Mouse (Mus musculus): ENCODE results near the gene Bicc1.

Bicc1 gene

GRCm38 (mm10) chr10:71176341-71176740 lies 16.8 kb upstream of the Bicc1 start:
- no peak for TF ChIP-seq GATA4 (IDR thresholded peaks at IDR 0.05; ENCODE audit: insufficient replicate concordance, low read length)

GRCm38 (mm10) chr10:71175280-71175679 lies 15.8 kb upstream of the Bicc1 start:
- TF ChIP-seq GATA4 (IDR thresholded peaks at IDR 0.05; ENCODE audit: insufficient replicate concordance, low read length): no peak

DNA sequence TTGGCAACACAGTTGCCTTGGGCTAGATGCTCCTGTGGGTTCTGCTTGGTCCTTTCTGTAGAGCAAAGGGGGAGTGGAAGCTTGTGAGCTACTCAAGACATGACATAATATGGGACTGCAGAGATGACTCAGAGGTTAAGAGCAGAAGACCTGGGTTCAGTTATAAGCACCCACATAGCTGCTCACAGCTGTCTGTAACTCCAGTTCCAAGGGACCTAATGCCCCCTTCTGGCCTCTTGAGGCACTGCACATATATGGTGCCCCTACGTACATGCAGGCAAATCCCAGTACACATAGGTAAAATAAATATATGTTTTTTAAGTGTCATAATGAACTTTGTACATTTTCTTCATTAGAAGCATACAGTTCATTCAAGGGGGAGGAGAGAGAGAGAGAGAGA lies 11.9 kb upstream of the Bicc1 start:
- no peak for TF ChIP-seq GATA4 (IDR thresholded peaks at IDR 0.05; ENCODE audit: insufficient replicate concordance, low read length)

DNA sequence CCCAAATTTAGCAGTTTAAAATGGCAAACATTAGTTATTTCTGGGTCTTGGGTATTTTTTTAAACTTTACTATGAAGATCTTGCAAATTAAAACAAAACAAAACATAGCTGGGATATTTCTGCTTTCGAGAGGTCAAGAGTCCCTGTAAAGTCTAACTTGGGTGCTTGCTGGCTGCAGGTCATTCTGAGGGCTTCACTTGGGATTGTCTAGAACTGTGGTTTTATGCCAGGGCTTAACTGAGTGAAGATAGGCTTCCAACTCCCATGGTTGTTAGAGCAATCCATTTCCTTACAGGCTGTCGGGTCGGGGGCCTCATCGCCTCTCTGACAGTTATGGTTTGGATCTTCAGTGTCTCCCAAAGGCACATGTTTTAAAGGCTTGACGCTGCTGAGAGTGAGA lies 11.3 kb upstream of the Bicc1 start:
- no peak for TF ChIP-seq GATA4 (IDR thresholded peaks at IDR 0.05; ENCODE audit: insufficient replicate concordance, low read length)

- TF ChIP-seq GATA4 (IDR thresholded peaks at IDR 0.05; ENCODE audit: insufficient replicate concordance, low read length): no peak
These were observed 10.3 kb upstream of the Bicc1 start for GRCm38 (mm10) chr10:71169811-71170210.

DNA sequence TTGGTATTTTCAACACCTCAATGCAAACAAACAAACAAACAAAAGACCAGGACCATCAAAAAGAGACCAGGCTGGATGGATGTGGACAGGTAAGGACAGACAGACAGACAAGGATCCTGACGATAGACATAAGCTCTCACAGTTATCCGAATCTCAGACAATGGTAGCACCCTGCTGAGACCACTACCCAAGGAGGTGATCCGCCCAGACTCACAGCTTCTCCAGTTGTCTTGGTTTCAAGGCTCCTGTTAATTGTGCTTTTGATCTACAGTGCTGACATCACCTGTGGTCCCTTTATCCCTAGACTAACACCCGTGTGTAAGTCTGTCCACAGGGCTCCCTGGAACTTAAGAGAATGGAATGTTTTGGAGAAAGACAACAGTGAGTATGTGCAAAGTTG lies 9.7 kb upstream of the Bicc1 start:
- TF ChIP-seq GATA4 (IDR thresholded peaks at IDR 0.05; ENCODE audit: insufficient replicate concordance, low read length): no peak

DNA sequence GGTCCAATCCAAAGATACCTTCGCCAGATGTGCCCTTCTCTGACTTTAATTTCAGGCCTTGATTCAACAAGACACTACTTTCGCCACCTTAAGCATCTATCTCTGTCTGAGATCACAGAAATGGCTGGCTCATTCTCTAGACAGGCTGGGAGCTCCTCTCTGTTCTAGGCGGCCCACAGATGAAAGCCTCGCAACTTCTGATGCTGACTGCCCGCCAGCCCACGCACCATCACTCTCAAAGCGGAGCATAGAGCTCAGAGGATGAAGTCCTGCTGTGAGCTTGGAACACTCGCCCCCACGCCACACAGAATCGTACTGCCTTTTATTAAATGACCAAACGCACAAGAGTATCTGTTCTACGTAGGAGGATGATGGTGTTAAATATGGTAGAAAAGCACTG lies 949 bp upstream of the Bicc1 start:
- no peak for TF ChIP-seq GATA4 (IDR thresholded peaks at IDR 0.05; ENCODE audit: insufficient replicate concordance, low read length)

DNA sequence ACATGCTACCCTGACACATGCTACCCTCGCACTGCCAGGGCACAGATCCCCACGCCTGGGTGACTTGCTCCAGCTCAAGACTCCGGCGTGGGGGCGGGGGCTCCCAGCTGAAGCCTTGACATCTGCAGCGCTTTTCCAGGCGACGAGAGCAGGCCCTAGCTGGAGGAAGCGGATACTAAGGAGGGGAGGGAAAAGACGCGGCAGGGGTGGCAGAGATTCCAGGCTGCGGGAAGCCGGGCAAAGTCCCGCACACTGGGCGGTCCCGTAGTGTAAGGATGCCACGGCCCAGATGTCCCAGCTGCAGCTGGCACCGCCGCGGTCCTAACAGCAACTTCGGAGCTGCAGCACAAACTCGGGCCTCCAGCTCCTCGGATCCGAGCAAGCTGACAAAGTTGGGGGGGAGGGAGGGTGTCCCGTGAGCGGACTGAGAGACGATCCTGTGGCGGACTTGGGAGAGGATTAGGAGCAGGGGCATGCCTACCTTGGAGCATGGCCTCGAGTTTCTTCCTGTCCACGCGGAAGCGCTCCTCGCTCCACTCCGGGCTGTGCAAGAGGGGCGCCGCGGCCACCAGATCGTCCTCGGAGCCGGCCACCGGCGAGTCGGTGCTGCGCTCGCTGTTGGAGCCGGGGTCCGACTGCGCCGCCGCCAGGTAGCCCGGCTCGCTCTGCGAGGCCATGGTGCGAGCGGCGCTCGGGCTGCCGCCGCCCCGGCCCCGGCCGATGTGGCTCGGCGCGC lies 392 bp downstream of the Bicc1 start:
- TF ChIP-seq GATA4 (IDR thresholded peaks at IDR 0.05; ENCODE audit: insufficient replicate concordance, low read length): no peak

- no peak for TF ChIP-seq GATA4 (IDR thresholded peaks at IDR 0.05; ENCODE audit: insufficient replicate concordance, low read length)
These were observed 2.9 kb downstream of the Bicc1 start for GRCm38 (mm10) chr10:71156569-71156968.

DNA sequence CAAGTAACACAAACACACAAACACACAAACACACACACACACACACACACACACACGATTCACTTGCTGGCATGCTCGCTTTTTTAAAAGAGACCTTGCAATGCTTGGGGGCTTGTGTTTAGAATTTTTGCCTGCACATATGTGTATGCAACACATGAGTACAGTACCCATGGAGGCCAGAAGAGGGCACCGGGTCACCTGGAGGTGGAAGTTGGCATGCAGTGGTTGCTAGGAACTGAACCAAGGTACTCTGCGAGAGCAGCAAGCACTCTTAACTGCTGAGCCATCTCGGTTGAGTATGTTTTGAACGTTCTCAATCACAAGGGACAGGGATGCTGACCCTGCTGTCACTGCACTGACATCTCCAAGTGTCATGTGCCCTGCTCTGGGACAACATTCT lies 5.9 kb downstream of the Bicc1 start:
- no peak for TF ChIP-seq GATA4 (IDR thresholded peaks at IDR 0.05; ENCODE audit: insufficient replicate concordance, low read length)

- TF ChIP-seq GATA4 (IDR thresholded peaks at IDR 0.05; ENCODE audit: insufficient replicate concordance, low read length): no peak
These were observed 6.4 kb downstream of the Bicc1 start for GRCm38 (mm10) chr10:71153138-71153537.

DNA sequence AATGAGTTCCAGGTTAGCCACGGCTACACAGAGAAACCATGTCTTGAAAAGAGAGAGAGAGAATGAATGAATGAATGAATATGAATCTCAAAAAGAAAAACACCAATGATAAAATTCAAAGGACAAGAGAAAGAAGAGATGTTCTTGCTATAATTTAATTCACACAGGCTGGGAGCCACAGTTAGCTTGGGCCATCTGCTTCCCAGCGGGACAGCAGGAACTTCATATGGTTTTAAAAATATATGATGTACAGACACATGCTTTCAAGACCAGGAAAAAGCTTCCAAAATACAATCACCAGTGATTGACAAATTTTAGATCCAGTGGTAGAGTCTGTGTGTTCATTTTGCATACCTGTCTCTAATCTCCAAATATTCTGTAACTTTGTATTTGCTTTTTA lies 9.0 kb downstream of the Bicc1 start:
- no peak for TF ChIP-seq GATA4 (IDR thresholded peaks at IDR 0.05; ENCODE audit: insufficient replicate concordance, low read length)

DNA sequence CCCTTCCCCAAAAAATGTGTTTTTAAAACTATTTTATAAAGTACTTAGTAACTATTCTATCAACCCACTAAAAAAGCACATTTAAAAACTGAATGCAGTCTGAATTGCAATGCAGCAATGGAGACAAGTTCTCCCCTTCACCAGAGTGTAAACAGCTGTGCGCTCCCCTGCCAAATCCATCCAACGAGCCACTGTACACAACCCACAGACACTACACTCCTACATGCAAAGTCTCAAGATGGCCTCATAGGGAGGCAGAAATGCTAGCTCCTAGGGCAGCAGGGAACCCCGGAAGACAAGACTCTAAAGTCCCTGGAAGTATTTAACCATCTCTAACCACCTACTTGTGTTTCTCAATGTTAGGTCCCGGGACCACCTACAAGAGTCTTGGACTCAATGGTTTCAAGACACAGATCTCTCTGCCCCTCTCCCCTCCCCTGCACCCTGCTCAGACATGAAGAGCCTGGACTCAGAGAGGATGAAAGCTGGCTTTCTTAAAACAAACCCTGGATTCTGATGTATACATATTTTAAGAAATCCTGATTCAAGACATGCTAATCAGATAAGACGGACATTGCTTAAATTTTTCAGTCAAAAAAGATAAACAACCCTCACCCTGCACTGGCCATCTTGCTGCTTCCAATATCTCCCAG lies 10.4 kb downstream of the Bicc1 start:
- no peak for TF ChIP-seq GATA4 (IDR thresholded peaks at IDR 0.05; ENCODE audit: insufficient replicate concordance, low read length)

- no peak for TF ChIP-seq GATA4 (IDR thresholded peaks at IDR 0.05; ENCODE audit: insufficient replicate concordance, low read length)
These were observed 11.3 kb downstream of the Bicc1 start for GRCm38 (mm10) chr10:71148226-71148625.

DNA sequence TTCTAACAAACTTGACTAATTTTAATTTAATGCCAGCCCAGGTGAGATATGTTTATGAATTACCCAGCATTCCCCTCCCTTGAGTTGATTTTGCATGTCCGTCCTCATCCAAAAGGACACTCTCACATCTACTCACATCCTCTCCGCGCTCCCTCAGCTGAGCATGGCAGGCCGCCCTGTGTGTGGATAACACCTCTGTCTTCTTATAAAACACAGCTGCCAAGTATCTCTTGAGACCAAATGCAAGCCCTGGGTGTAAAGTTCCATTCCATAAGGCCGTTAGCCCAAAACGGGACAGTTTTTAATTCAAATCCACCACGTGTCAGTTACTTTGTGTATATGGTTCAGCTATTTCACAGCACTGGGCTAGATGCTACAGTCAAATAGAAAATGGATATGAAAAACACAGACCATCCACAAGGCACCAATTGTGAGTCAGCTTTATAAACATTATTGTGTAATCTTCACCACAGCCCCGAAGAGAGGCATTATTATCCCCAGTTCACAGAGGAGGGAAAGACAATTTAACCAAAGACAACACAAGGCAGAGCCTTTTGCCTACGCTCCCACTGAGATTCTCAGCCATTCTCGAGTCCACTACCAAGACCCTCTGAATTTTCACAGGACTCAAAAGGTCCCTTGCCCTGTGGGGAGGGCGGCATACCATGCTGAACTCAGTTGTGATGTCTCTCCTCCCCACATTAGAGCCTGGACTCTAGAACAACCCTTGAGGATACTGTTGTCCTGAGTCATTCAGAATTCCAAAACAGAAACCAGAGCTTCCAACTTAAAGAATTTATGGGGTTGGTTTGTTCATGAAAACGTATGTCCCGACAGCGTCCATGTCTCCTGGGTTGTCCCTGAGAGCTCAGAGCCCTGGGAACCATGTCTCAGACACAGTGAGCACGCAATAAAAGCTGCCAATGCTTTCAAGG lies 12.6 kb downstream of the Bicc1 start:
- TF ChIP-seq GATA4 (IDR thresholded peaks at IDR 0.05; ENCODE audit: insufficient replicate concordance, low read length): no peak

GRCm38 (mm10) chr10:71145801-71146200 lies 13.7 kb downstream of the Bicc1 start:
- TF ChIP-seq GATA4 (IDR thresholded peaks at IDR 0.05; ENCODE audit: insufficient replicate concordance, low read length): no peak

Measured in liver, adult (tissue).